Mouse (Mus musculus): ENCODE measurements at regions not wholly inside any gene's neighbourhood (a gene's known extent, or its start where the extent isn't known, plus 50 kb on each side); places are given as distances from the start of the nearest gene placed in this dataset.

DNA sequence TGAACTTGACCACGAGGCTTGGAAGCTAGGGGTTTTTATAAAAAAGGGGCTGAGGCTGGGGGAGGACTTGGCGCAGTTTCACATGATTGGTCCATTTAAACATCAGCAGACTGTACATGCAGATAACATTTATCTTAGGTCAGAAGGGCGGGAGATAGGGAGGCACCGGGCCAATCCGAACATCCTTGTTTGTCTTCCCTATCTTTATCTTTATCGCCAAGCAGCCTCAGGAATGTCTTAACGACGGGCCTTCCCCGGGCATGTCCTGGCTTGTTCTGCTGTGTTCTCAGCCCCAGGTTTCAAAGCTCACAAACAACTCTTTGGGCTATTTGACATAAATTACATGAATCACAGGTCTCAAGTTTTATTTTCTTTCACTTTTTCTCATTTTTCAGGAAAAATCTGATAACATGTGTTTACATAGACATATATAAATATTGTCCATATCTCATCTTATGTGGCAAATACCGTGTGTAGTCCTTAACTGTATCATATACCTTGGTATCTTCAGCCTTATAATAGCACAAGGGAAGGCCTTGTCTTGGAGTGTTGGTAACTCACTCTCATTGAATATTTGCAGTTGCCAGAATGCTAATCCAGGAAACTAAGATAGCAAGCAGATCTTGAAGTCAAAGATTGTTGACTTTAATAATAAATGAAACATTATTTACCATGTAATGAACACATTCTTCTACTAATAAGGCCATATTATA lies 931.0 kb downstream of the A830018L16Rik start:
- H3K27me3 ChIP-seq (ENCODE audit: control insufficient read depth, insufficient read depth, low read length) = no peaks in the 10 kb centered on the region
- no peaks in the 10 kb centered on the region for H3K4me1 ChIP-seq (ENCODE audit: control insufficient read depth, insufficient read depth, low read length)
- no peak overlapping the region for H3K27ac ChIP-seq (ENCODE audit: insufficient read depth, low read length)
- TF ChIP-seq POLR2A (IDR thresholded peaks at IDR 0.05; ENCODE audit: borderline replicate concordance, insufficient read depth, low read length) = no peak
- TF ChIP-seq CTCF (IDR thresholded peaks at IDR 0.05; ENCODE audit: borderline replicate concordance, insufficient read depth, low read depth, low read length) = no peak
- no peak overlapping the region for H3K4me3 ChIP-seq (replicated peaks; ENCODE audit: insufficient read depth, low read depth, low read length)
- DNase-seq = no peak
- 91% methylated on average over 10 of the region's 10 CpGs for WGBS

DNA sequence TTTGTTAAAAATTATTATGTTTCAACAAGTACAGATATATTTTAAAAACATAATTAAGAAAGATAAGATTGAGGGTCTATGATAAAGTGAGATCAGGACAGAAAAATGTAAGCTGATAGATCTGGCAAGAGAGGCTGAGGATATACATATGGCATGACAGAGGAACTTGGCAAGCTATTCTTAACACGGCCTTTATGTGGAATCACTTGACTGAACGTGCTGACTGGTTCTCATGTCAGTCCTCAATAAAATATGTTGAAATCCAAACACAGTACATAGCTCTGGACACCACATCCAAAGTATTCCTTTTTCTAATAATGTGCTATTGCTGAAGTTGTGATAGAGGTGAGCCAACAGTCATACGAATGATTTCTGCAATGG lies 931.5 kb downstream of the A830018L16Rik start:
- Histone ChIP-seq H3K4me1 (ENCODE audit: control insufficient read depth, insufficient read depth, low read length) (no peaks in the 10 kb centered on the region), H3K27me3 (ENCODE audit: control insufficient read depth, insufficient read depth, low read length) (no peaks in the 10 kb centered on the region), H3K4me3 (replicated peaks; ENCODE audit: insufficient read depth, low read depth, low read length) (no peak overlapping the region), H3K27ac (ENCODE audit: insufficient read depth, low read length) (no peak overlapping the region)
- no peak for DNase-seq
- TF ChIP-seq POLR2A (IDR thresholded peaks at IDR 0.05; ENCODE audit: borderline replicate concordance, insufficient read depth, low read length) (no peak), CTCF (IDR thresholded peaks at IDR 0.05; ENCODE audit: borderline replicate concordance, insufficient read depth, low read depth, low read length) (no peak)
- 49% methylated on average over 3 of the region's 3 CpGs for WGBS

DNA sequence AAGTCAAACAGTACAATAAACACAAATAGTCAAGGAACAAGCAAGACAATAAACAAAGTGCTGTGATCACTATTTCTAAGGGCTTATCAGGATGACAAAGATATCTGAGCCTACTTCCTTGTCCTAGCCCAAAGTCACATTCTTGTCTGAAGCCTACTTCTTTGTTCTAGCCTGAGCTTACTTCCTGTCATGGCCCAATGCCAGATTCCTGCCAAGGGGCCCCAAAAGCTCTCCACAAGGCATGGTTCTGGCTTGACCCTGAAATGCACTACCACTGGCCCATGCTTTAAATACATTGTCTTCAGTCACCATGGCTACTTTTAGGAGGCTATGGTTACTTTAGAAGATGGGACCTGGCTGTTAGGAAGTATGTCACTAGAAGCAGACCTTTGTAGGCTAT lies 940.6 kb downstream of the A830018L16Rik start:
- no peak overlapping the region for H3K4me3 ChIP-seq (replicated peaks; ENCODE audit: insufficient read depth, low read depth, low read length)
- H3K27ac ChIP-seq (ENCODE audit: insufficient read depth, low read length) = no peak overlapping the region
- DNase-seq = no peak
- TF ChIP-seq POLR2A (IDR thresholded peaks at IDR 0.05; ENCODE audit: borderline replicate concordance, insufficient read depth, low read length) (no peak), CTCF (IDR thresholded peaks at IDR 0.05; ENCODE audit: borderline replicate concordance, insufficient read depth, low read depth, low read length) (no peak)
- no peaks in the 10 kb centered on the region for H3K4me1 ChIP-seq (ENCODE audit: control insufficient read depth, insufficient read depth, low read length)
- H3K27me3 ChIP-seq (ENCODE audit: control insufficient read depth, insufficient read depth, low read length) = no peaks in the 10 kb centered on the region

DNA sequence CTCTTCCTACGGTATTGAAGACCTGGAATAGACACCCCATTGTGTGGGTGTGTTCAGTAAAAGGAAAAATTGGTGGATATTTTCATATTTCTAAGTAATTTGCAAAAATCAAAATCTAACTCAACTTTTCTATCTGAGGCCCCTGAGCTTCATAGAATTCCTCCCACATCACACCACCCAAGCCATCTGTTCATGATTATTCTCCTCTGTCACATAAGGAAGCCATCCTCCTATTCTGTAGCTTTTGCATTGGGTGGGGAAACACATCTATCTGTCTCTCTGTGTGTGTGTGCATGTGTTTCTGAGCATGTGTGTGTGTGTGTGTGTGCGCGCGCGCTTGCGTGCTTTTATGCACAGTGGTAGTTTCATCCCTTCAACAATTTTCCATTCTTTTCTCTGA lies 954.0 kb downstream of the A830018L16Rik start:
- no peak for TF ChIP-seq CTCF (IDR thresholded peaks at IDR 0.05; ENCODE audit: borderline replicate concordance, insufficient read depth, low read depth, low read length)
- no peak for TF ChIP-seq POLR2A (IDR thresholded peaks at IDR 0.05; ENCODE audit: borderline replicate concordance, insufficient read depth, low read length)
- H3K27ac ChIP-seq (ENCODE audit: insufficient read depth, low read length) = no peak overlapping the region
- H3K27me3 ChIP-seq (ENCODE audit: control insufficient read depth, insufficient read depth, low read length) = no peaks in the 10 kb centered on the region
- H3K4me3 ChIP-seq (replicated peaks; ENCODE audit: insufficient read depth, low read depth, low read length) = no peak overlapping the region
- WGBS = 91% methylated on average over 6 of the region's 6 CpGs
- no peak for DNase-seq
- H3K4me1 ChIP-seq (ENCODE audit: control insufficient read depth, insufficient read depth, low read length) = no peaks in the 10 kb centered on the region

DNA sequence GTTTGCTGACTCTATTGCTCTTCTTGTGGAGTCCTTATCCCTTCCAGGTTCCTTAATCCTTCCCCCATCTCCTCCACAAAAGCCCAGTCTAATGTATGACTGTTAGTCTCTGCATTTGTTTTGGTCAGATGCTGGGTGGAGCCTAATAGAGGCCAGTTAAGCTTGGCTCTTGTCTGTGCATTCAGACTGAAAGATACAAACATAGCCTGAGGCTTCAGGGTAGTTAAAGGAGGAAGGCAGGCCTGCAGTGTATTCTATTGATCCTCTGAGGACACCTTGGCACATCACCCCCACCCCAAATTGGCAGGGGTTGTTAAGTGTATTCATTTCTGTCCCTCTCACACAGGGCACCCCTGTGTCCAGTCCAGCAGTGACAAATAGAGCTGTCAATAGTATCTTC lies 959.1 kb downstream of the A830018L16Rik start:
- no peak for DNase-seq
- H3K4me3 ChIP-seq (replicated peaks; ENCODE audit: insufficient read depth, low read depth, low read length) = no peak overlapping the region
- H3K27me3 ChIP-seq (ENCODE audit: control insufficient read depth, insufficient read depth, low read length) = no peaks in the 10 kb centered on the region
- H3K4me1 ChIP-seq (ENCODE audit: control insufficient read depth, insufficient read depth, low read length) = no peaks in the 10 kb centered on the region
- TF ChIP-seq POLR2A (IDR thresholded peaks at IDR 0.05; ENCODE audit: borderline replicate concordance, insufficient read depth, low read length) (no peak), CTCF (IDR thresholded peaks at IDR 0.05; ENCODE audit: borderline replicate concordance, insufficient read depth, low read depth, low read length) (no peak)
- H3K27ac ChIP-seq (ENCODE audit: insufficient read depth, low read length) = no peak overlapping the region

DNA sequence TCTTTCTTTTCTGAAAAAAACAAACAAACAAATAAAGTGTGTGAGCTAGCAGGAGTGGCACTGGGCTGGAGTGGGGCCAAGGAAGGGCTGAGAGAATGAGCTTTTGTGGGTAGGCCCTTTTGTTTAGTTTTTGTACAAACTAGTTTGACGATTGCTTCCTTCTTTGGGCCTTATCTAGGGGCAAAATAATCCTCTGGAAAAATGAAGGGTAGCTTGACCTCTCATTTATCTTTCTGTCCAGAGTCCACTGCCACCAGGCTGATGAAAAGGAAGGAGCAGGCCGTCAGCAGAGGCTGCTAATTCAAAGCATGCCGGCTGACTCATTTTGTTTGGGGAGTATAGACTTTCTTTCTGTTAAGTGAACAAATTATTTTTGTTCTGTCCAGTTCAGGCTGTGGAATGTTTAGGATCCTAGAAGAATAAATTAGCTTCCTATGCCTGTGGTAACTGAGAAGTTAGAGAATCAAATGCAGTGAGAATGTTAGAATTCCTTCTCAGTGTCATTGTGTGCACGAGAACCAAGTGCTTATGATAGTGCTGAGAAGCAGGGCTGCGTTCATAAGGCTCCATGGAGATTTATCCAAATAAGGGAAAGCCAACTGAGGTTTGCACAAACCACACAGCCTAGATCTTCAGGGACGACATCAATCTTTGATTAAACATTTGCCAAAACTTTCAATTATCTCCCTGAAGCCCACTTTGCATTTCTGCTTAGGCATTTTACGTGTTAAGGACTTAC lies 984.4 kb downstream of the A830018L16Rik start:
- Histone ChIP-seq H3K4me3 (replicated peaks; ENCODE audit: insufficient read depth, low read depth, low read length) (no peak overlapping the region), H3K27me3 (ENCODE audit: control insufficient read depth, insufficient read depth, low read length) (no peaks in the 10 kb centered on the region), H3K4me1 (ENCODE audit: control insufficient read depth, insufficient read depth, low read length) (no peaks in the 10 kb centered on the region), H3K27ac (ENCODE audit: insufficient read depth, low read length) (no peak overlapping the region)
- DNase-seq = no peak
- no peak for TF ChIP-seq POLR2A (IDR thresholded peaks at IDR 0.05; ENCODE audit: borderline replicate concordance, insufficient read depth, low read length)
- no peak for TF ChIP-seq CTCF (IDR thresholded peaks at IDR 0.05; ENCODE audit: borderline replicate concordance, insufficient read depth, low read depth, low read length)
- 43% methylated on average over 7 of the region's 7 CpGs for WGBS

DNA sequence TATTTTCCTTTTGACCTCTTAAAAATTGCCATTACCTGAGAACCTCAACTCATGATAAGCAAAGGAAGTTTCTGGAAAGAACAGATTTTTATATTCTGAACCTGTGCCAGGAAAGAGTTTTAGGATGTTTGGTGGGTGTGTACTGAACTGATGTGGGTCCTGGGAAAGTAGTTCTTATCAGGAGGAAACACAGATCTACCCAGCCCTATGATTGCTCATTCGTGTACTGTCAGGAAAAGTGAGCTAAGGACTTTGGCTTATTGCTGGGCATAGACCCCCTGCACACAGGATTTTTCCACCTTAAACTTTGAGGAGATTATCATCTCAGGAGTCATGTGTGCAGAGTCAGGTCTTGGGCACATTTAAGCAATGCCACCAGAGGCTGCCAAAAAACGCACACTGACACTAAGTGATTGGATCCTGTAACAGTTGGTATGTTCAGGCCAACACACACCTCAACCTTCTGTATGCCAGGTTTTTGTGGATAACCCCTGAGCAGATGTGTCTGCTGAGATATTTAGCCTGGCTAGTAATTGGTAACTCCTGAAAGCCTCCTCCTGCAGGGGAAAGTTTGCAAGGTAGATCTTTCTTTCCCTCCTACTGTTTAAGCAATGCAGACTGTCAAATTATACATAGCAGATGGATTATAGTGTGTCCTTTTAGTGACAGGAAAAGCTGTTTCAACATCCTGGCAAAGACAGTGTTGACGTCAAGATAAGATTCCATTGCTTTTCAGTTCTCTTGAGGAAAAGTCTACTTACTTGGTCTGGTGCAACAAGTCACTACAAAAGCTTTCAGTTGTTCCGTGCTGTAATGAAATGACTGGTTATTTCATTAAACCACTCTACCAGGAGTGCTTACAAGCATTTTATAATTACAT lies 991.7 kb downstream of the A830018L16Rik start:
- no peaks in the 10 kb centered on the region for H3K27me3 ChIP-seq (ENCODE audit: control insufficient read depth, insufficient read depth, low read length)
- TF ChIP-seq CTCF (IDR thresholded peaks at IDR 0.05; ENCODE audit: borderline replicate concordance, insufficient read depth, low read depth, low read length) = no peak
- no peak for TF ChIP-seq POLR2A (IDR thresholded peaks at IDR 0.05; ENCODE audit: borderline replicate concordance, insufficient read depth, low read length)
- no peak overlapping the region for H3K27ac ChIP-seq (ENCODE audit: insufficient read depth, low read length)
- H3K4me1 ChIP-seq (ENCODE audit: control insufficient read depth, insufficient read depth, low read length) = no peaks in the 10 kb centered on the region
- DNase-seq = no peak
- 74% methylated on average over 4 of the region's 4 CpGs for WGBS
- no peak overlapping the region for H3K4me3 ChIP-seq (replicated peaks; ENCODE audit: insufficient read depth, low read depth, low read length)
